Mouse (Mus musculus) thymus, postnatal 0 days (tissue): ENCODE measurements around the gene Ifi213. TPM values are rescaled to one million over a fixed set of nuclear protein-coding genes. Genes with fewer than 3 reads are reported as not detected.
A peak's percentile ranks its signal among the peaks of the same experiment; 100 is the strongest.
"Not testable (repeated sequence)": the region's sequence is repeated elsewhere in the genome, so short reads cannot be mapped to it uniquely, and the experiment has no call there.

Experiments used
- DNase-seq: peaks from one replicate; pipeline ENCODE4 v3.0.0-alpha.2; 2015; ENCODE audit warnings: low spot score
- microRNA-seq: library from miRNA; unstranded; fragments of <30 nt; microRNA quantifications from one replicate; pipeline ENCODE4, GENCODE M21; 2016; ENCODE audit warnings: borderline number of aligned reads
- polyA plus RNA-seq: library from polyadenylated mRNA; unstranded; fragments of >200 nt; fragmentation: Nextera tagmentation; extraction: Ambion mirVana; gene quantifications from 2 replicates; pipeline ENCODE4 v1.2.1, GENCODE M21; 2015

Gene Ifi213
- polyA plus RNA-seq, result 1.8 and 3.3 TPM in 2 replicates

- DNase-seq, result not testable (repeated sequence)
These were observed at the start of gene Ifi213 for GRCm38 (mm10) chr1:173598838-173599494. Gene Ifi213, minus strand, starts transcription at chr1:173599274.

- no peak for DNase-seq
These were observed 46.3 kb upstream of the Ifi213 start for GRCm38 (mm10) chr1:173645393-173645792.

- DNase-seq, result no peak
These were observed 35.0 kb upstream of the Ifi213 start for GRCm38 (mm10) chr1:173633969-173634645.

GRCm38 (mm10) chr1:173630622-173631021, 31.5 kb upstream of the Ifi213 start, which contains the start of gene Ifi209:
Gene Ifi209, plus strand, starts transcription at chr1:173630917.
- peak; percentile 46 for DNase-seq

GRCm38 (mm10) chr1:173626686-173627085, 27.6 kb upstream of the Ifi213 start:
- no peak for DNase-seq

- no peak for DNase-seq
These were observed 25.0 kb upstream of the Ifi213 start for GRCm38 (mm10) chr1:173624052-173624451.

GRCm38 (mm10) chr1:173622216-173622615, 23.1 kb upstream of the Ifi213 start:
- DNase-seq, result not testable (repeated sequence)

GRCm38 (mm10) chr1:173610291-173610690, 11.2 kb upstream of the Ifi213 start:
- not testable (repeated sequence) for DNase-seq

GRCm38 (mm10) chr1:173589698-173590097, 9.4 kb downstream of the Ifi213 start:
- DNase-seq, result not testable (repeated sequence)

- no peak for DNase-seq
These were observed 19.0 kb downstream of the Ifi213 start for GRCm38 (mm10) chr1:173579921-173580585.

GRCm38 (mm10) chr1:173579079-173579478, 20.0 kb downstream of the Ifi213 start:
- DNase-seq, result no peak

- DNase-seq, result not testable (repeated sequence)
These were observed 48.5 kb downstream of the Ifi213 start for GRCm38 (mm10) chr1:173550491-173551050.

- DNase-seq, result not testable (repeated sequence)
These were observed 50.3 kb downstream of the Ifi213 start for GRCm38 (mm10) chr1:173548798-173549197.

- not testable (repeated sequence) for DNase-seq
These were observed 63.3 kb downstream of the Ifi213 start, which contains the start of gene Ifi214 for GRCm38 (mm10) chr1:173535791-173536190. Gene Ifi214, minus strand, starts transcription at chr1:173535957.

GRCm38 (mm10) chr1:173521452-173521851, 77.6 kb downstream of the Ifi213 start:
- no peak for DNase-seq

Small RNA genes lying within 50 kb of the gene (microRNA-seq; reads per million reads assigned to microRNA genes)
- not detected for gene Gm44339
- gene Gm44481, result not detected

Other genes starting within 250 kb of the Ifi213 start
- gene Aim2, start 248.4 kb downstream of the Ifi213 start, polyA plus RNA-seq, result 8.5 and 12.0 TPM in 2 replicates
- 0.26 and 0.42 TPM in 2 replicates for gene Cadm3, start 231.6 kb downstream of the Ifi213 start, polyA plus RNA-seq
- 3.7 and 4.0 TPM in 2 replicates for gene Ifi206, start 108.2 kb downstream of the Ifi213 start, polyA plus RNA-seq
- gene Ifi214, start 63.3 kb downstream of the Ifi213 start, polyA plus RNA-seq, result 0.13 and 0.29 TPM in 2 replicates
- 5.3 and 7.7 TPM in 2 replicates for gene Ifi209, start 31.6 kb upstream of the Ifi213 start, polyA plus RNA-seq
- 1.7 TPM in 2 replicates for gene Ifi208, start 74.4 kb upstream of the Ifi213 start, polyA plus RNA-seq
- 1.5 and 2.1 TPM in 2 replicates for gene Ifi207, start 142.5 kb upstream of the Ifi213 start, polyA plus RNA-seq
- gene Ifi204, start 167.7 kb upstream of the Ifi213 start, polyA plus RNA-seq, result 8.3 and 9.8 TPM in 2 replicates